Mouse (Mus musculus) gastrocnemius, postnatal 36 days (tissue): ENCODE measurements around the gene Ror1. TPM values are rescaled to one million over a fixed set of nuclear protein-coding genes. Genes with fewer than 3 reads are reported as not detected.

ENCODE experiments used
- DNase-seq, 2 experiments: peaks; one replicate each; pipeline ENCODE4 v3.0.0; 2022
- intact Hi-C: fragments of 180-260 bp; cut with DNase I; formaldehyde crosslinking; loops from one replicate; pipeline ENCODE4 v1.15.1; 2025
- total RNA-seq, 2 experiments: library from RNA; stranded (reverse); gene quantifications; 2 replicates each; pipeline ENCODE4 v1.2.3; 2021

The Ror1 gene
- total RNA-seq, 2 experiments from 2014 or later, result 1.2 to 1.7 TPM

DNA sequence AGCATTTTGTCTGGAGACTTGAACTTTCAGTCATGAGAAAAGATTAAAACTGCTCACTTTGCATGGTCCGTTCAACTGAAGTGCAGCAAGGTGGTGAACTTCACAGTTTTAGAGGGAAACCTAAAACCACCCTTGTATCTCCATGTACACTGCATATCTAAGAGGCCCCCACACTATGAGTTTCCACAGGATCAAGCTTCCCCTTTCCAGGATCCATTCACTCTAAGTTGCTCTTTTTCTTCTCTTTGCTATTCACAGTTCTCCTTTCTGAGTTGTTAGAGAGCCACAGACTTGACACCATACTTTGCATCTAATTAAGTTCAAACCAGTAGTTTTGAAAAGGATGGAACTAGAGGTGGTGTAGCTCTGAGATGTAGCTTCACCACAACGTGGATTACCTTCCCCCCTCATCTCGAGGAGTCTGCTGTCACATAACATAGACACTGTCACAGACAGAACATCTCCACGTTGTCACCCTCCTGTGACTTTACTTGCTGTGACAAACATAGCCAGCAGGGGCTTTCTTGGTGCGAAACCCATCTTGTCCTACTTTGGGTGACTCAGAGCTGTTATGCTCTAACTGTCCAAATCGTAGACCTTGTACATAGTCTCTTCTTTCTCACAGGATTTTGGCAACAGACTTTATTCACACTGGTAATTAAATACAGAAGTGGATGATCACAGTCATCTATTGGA is 146.6 kb downstream of the Ror1 start:
- DNase-seq, result no peak
- intact Hi-C loops, result no loop called here

DNA sequence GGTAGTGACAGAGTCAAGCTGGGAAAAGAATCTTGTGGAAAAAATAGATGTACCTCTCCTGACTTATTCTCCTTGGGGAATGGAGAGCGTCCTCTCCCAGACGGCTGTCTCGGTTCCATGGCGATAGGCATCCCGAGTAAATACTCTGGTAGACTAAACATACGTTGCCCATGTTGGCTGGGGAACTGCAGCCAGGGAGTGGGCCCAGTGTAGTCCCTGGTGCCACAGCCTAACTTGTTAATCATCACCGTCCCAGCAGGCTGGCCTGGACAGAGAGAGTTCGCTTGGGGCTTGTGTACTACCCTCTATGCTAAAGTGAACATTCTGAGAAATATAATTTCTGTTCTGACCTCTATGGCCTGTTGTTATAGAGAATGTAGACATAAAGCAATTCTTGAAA is 148.7 kb downstream of the Ror1 start:
- intact Hi-C loops, result no loop called here
- no peak for DNase-seq

DNA sequence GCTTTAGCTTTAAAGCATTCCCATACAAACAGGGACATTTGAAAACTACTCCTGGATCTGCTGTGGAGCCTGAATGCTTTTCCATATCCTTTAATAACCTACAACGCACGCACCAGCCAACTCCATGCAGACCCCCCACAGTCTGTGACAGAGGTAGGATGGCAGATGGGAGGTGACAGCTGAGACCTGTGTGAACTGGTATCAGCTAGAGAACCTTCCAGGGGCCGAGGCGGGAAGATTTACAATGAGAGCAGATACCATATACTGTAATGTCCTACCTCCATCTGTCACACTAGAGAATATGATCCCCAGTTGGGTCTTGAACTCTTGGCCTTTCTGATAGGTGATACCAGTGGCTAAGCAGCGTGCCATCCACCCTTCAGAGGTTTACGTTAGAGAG is 149.1 kb downstream of the Ror1 start:
- DNase-seq, result no peak
- intact Hi-C loops, result no loop called here

DNA sequence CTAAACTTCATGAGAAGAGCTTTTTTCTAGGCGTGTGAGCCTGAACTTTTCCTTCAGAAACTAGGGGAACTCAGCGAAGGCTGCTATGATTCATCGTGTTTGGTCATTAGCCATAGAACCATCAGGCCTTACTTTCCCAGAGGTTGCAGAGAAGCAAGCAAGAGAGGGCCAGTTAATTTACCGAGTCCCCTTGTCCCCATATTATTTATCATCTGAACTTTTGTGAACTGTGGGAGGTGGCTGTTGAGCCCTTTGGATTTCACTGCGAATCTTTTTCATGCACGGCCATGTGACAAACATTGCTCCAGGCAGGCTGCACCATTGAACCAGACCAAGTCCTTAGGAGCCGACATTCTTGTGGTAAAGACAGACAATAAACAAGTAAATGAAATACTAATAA is 152.2 kb downstream of the Ror1 start:
- intact Hi-C loops, result no loop called here
- no peak for DNase-seq

DNA sequence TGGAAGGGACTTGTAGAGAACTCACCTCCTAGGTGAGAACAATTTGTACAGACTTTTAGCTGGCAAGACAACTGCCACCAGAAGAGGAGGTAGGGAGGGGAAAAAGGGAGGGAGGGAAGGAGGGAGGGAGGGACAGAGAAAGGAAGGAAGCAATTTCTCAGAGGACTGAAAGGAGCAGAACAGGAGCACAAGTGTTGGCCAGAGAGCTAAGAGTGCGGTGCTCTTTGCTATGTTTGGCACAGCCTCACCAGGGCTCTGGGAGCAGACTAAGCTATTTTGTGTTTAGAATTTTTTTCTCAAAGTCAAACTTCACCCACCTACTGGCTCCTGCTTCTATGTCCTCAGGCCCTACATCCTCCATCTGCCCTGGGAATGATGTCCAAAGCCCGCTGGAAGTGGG is 152.7 kb downstream of the Ror1 start:
- intact Hi-C loops, result no loop called here
- no peak for DNase-seq

DNA sequence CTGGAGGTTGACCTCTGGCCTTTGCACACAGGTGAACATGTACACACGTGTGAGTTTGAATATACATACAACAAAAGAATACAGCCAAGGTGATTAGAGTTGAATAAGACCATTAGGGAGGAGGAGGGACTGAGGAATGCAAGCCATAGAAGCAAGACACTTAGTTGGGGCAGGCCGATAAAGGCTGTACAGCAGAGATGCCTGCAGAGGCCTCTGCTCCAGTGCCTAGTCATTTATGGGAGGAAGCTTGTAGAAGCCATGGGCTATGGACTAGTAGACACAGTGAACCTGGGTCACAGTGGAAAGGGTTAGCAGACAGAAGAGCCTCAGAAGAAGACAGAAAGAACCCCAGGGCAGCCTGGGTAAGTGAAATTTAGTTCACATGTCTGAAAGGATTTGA is 155.7 kb downstream of the Ror1 start:
- no peak for DNase-seq
- intact Hi-C loops, result no loop called here

DNA sequence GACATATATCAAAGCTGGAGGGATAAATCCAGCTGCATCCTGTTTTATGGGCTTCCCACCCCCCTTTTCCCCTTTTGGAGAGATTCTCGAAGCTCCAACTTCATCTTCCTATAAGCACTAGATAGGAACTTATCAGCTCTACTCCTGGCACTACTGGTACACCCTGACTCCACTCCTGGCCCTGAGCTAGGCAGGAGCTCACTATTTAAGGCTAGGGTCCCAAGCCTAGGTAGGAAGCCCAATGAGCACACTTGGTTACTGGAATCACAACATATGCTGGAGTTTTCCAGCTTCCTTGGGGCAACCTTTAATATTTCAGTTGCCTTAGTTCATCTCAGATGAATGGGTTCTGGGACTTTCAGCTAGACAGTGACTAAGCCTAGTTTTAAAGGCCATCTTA is 156.5 kb downstream of the Ror1 start:
- intact Hi-C loops, result no loop called here
- no peak for DNase-seq

DNA sequence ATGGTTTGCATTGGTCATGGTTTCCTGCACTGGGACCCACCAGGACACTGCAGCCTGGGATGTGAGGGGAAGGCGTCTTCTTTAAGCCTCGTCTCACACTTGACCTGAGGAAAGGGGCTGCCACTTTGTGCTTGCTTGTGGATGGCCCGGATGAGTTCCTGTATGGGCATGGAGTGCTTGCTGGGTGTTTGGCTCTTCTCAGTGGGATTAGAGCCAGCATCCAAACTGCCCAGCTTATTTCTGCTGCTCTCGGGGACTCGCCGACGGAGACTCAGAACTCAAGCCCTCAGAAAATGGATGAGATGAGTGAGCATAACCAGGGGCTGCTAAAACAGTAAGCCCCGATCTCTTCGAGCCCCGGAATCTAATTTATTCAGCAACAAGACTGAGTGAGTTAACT is 157.1 kb downstream of the Ror1 start:
- no peak for DNase-seq
- intact Hi-C loops, result no loop called here

DNA sequence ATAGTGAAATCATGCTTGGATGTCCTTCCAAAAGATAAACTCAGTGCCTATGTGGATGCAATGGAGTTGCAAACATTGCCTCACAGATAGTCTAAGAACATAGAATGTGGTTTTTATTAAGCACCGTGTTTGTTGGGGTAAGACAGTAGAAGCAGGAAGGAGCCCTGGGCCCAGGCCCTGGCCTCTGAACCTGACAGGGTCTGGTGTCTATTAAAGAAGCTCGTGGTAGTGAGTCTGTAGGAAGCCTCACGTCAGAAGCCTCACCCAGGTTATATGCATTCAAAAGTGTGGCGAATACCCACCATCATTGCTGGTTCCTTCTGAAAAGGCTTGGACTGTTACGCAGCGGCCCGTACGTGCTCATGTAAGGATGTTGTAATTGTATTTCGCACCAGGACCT is 157.8 kb downstream of the Ror1 start:
- no peak for DNase-seq
- intact Hi-C loops, result no loop called here

DNA sequence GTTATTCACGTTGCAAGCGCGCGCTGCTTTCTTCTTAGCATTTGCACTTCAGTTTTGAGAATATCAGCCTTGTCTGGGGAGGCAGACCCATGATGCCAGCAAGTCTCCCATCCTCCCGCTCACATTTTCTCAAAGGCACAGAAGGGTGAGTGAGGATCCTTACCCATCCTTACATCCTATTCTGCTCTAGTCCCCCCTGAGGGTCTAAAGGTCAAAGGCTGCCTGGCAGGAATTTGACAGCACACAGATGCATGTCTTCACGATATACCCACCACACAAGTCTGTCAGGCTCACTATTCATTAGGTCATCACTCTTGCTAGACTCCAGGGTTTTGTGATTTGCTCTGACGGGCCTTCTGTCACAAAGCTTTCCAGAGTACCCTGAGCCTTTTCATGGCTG is 158.2 kb downstream of the Ror1 start:
- no peak for DNase-seq
- intact Hi-C loops, result no loop called here

DNA sequence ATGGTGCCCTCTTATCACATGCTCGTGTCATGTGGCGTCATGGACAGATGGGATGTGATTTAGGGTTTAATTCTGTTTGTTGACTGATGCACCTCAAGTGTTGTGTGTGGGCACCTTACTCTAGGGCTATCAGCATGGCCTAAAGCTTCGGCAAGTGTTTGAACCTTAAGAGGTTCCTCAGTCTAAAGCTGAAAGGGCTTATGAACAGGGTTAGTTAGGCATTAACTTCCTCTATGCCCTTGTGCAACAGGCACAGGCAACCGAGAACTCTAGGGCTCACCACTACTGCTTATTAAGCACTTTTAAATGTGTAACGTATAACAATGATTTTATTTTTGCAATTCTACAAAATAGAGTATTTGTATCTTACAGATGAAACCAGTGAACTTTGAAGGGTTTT is 162.9 kb downstream of the Ror1 start:
- intact Hi-C loops, result no loop called here
- no peak for DNase-seq

DNA sequence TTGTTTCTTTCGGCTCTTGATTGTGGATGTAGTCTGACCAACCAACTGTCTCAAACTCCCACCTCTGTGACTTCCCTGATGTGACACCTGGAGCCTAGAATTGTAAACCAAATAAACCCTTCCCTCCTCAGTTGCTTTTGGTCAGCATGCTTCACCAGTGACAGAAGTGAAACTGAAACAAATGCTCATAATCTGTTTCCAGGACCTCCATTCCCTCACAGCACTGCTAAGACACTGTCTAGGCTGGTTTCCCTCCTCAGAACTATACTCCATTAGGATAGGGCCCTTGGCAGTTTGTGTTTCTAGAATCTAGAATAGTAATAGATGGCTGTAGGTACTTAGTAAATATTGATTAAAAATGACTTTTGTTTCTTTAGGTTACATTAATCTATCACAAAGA is 168.3 kb downstream of the Ror1 start:
- intact Hi-C loops, result no loop called here
- DNase-seq, result no peak

DNA sequence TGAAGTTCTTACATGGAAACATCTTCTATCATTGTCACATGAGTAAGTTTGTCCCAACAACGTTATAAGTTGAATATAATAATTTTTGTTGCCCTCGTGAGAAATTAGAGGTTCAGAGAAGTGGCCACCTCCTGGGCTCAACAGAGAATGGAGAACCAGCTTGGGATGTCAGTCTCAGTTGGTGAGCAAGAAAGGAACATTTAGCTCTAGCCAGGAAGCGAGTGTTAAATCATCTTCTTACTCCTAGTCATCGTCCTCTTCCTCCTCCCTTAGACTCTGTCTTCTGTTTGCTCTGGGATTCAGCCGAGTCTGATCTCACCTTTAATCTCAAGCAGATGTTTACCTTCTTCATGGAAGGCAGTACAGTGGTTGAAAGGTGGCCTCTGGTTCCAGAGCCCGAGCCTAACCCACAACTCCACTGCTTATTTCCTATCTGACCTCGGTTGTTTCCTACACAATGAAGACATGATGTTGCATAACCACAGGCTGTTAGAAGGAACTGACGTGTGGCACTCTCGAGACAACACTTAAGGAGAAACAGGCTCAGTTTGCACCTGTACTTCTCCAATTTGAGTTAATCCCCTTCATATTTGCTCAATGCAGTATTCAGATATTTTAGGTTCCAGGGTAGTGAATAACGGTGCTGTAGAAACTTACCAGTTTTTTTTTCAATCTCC is 175.6 kb downstream of the Ror1 start:
- no peak for DNase-seq
- intact Hi-C loops, result no loop called here

DNA sequence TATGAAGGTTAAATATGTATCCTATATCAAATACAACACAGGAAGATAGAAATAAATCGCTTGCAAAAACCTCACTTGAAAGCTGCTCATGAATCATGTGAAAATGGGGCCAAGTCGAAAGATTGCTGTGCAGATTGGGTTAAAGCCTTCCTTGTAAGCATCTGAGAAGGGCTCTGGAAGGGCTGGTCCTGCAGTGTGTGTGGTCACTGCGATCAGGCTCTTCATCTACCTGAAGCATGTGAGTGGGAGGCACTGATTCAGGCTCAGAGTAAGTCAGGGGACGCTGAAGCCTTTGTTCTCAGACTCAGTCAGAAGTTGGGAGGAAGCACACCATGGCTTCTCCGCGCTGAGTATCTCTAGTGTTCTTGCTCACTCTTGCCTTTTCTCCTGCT is 176.1 kb downstream of the Ror1 start:
- intact Hi-C loops, result no loop called here
- no peak for DNase-seq

DNA sequence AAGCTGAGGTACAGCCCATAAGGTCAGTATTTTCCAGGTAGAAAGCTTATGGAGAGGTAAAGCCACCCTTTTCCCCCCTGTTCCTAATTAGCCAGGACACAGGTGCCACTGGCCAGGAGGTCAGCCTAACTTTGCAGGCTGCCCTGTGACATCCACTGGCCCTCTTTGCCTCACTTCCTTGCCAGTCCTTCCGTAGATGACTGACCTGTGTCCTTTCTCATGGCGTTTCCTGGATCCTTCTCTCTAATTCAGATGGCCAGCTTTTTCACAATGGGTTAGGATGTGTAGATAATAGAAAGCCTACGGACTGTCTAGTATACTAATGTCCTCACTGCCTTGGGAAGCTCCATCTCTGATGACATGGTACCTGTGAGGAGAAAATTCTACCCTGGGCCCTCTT is 177.8 kb downstream of the Ror1 start:
- intact Hi-C loops, result no loop called here
- DNase-seq, result no peak

DNA sequence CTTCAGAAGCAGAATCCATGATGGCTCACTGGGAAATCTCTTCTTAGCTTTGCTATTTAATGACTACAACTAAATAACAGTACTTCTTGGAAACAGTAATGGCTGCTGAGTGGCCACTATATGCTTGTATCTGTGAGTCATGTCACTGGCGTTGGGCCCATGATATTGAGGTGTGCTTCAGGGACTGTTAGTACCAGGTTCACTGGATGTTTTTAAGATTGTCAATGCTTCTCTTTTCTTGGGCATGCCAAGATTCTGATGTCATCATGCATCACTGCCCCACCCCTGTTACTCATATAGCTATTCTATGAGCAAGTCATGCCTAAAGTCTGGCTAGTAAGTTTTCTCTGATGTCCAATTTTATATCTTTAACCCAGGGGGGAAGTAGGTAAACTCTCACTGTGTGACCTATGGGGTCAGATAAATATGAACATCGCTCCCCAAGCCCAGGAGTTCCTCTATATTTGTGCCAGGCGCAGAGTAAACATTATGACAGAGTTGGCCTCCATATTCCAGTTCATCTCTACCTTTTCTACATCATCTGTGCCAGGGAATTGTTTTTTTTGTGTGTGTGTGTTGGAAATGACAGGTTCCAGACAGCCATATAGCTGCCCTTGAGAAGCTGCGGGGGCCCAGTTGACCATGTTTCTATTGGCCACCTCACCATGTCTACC is 178.4 kb downstream of the Ror1 start:
- intact Hi-C loops, result no loop called here
- DNase-seq, result no peak

DNA sequence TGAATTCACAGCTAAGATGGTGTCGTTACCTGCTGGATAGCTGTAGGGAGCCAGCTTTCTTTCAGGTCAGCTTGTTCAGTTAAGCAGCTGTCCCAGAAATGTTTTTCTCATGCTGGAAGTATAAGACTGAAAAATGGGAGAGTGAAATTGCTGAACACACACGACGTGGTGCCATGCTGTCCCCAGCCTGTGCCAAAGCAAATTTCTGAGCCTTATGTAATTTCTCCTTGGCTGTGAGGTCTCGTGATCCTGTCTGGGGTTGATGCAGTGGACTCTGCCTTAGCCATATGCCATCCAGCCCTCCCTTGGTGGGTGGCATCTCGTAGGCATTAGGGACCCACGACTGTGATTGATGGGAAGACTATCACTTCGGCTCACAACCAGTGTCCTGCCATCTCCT is 180.9 kb downstream of the Ror1 start:
- intact Hi-C loops, result no loop called here
- DNase-seq, result no peak

DNA sequence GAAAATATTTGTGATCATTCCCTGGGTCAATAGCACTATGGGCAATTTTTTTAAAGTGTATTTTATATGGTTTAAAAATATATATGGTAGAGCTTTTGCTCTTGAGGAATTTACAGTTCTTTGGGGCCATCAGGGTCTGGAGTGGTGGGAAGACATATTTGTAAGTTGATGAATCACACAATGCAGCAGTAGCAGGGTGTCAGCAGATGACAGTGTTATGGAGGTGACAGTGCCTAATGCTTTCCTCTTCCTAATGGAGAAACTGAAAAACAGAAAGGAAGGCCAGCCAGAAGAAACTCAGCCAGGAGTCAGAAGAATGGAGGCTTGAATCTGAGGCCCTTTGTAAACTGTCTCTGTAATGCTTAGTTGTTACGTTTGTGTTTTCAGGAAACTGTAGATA is 181.4 kb downstream of the Ror1 start:
- intact Hi-C loops, result no loop called here
- no peak for DNase-seq

DNA sequence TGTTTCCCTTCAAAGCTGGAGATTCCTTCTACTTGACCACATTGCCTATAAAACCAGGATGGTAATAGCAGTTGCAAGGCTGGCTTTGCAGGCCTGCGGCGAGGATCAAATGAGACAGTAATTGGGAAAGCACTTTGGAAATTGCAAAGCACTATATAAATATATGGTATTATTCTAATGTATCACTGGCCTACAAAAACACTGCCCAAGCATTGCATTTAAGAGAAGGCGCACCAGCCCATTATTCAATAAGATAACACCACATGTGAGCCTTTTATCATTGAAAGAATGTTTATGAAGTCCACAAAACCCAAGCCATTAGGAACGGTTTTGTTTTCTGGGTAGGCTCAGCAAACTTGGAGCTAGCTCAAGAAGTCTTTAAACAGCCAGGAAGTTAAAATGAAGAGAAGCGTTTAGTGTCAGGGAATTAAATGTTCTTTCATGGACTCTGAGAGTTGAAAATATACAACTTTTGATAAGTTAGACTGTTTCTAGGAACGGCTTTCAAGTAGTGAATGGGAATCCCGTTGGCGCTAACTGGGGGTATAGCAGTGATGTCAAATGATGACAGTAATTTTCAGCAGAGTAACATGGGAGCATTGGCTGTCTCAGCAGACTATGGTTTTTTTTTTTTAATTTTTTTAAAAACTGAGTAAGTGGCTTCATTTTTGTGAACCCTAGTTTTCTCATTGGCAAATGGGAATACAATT is 187.7 kb downstream of the Ror1 start:
- DNase-seq, result no peak
- intact Hi-C loops, result no loop called here

DNA sequence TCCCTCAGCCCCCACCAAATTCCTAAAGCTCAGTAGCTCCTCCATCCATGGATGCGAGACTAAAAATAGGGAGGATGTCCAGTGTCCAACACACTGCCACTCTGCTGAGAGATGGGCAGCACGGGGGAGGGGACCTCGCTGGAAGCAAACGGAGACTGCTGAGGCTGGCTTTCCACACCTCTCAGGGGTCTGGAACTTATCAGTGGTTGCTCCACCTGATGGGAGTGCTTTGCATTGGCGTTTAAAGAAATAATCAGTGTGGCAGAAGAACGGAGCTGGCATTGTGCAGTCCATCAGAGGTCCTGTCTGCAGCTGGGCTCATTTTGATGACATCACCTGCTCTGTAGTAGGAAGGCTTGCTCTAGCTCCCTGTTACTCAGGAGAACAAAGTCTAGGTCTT is 188.9 kb downstream of the Ror1 start:
- no peak for DNase-seq
- intact Hi-C loops, result no loop called here

DNA sequence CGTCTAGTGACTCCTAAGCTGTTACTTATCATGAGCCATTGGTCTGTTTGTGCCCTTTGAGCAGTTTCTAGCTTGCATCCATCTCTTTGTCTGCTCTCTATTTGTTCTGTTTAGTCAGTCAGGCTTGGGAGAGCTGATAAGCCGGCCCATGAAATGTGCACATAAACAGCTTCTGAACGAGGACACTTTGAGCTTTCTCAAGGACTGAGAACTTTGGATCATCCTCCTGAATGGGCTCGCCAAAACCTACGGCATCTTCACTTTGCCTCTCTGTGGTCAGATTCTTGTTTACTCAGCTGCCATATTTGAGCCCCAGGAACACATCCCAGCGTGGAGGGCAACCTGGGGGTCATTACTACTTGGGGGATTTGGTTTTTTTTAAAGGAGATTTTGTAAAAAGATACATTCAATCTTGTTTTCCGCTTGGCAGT is 190.5 kb downstream of the Ror1 start:
- intact Hi-C loops, result no loop called here

DNA sequence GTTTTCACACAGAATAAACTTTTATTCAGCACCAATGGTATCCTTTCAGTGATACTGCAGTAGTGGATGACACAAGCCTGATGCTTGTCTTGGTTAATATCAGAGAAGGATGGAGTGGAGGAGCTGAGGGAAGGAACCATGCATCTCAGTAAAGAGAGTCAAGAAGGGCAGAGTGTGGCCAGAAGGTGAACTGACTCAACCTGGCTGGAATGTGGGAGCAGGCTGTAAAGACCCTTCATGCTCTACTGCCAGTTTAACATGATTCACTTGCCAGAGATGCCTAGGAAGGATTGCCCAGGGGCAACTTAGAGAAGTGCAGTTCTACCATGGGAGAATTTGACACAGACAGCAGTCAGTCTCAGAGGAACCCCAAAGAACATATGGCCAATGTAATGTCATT is 191.2 kb downstream of the Ror1 start:
- intact Hi-C loops, result no loop called here

More for the DNA sequence above, 190.5 kb downstream of the Ror1 start:
- DNase-seq, result no peak

More for the DNA sequence above, 191.2 kb downstream of the Ror1 start:
- DNase-seq, result no peak
